Mouse (Mus musculus) kidney, embryonic 16.5 days (tissue): ENCODE measurements at regions not wholly inside any gene's neighbourhood (a gene's known extent, or its start where the extent isn't known, plus 50 kb on each side); places are given as distances from the start of the nearest gene placed in this dataset.

Experiments used
- ATAC-seq: fragments of 200-750 bp; cut with Nextera tagmentation; 2 replicates; pipeline ENCODE4 v1.8.0; 2017; ENCODE audit warnings: moderate TSS enrichment; ENCODE audit not compliant: low FRiP score, low TSS enrichment
- H3K27ac ChIP-seq: fragments of 300-500 bp; sonication (generic); 2 replicates; pipeline ENCODE4 v1.5.1; 2014; ENCODE audit warnings: low read length
- H3K27me3 ChIP-seq: fragments of 300-500 bp; sonication (generic); 2 replicates; pipeline ENCODE4 v1.6.1; 2014; ENCODE audit warnings: low read length, control low read depth, mixed read lengths; ENCODE audit not compliant: insufficient read depth
- H3K36me3 ChIP-seq: fragments of 300-500 bp; sonication (generic); 2 replicates; pipeline ENCODE4 v1.6.1; 2014; ENCODE audit warnings: low read length, control low read depth, mixed read lengths; ENCODE audit not compliant: insufficient read depth
- H3K4me1 ChIP-seq: fragments of 300-500 bp; sonication (generic); 2 replicates; pipeline ENCODE4 v1.6.1; 2014; ENCODE audit warnings: low read length, control low read depth, mixed read lengths; ENCODE audit not compliant: insufficient read depth
- H3K4me2 ChIP-seq: fragments of 300-500 bp; sonication (generic); replicated peaks from 2 replicates; pipeline ENCODE4 v1.6.1; 2014; ENCODE audit warnings: low read depth, low read length
- H3K4me3 ChIP-seq: fragments of 300-500 bp; sonication (generic); 2 replicates; pipeline ENCODE4 v1.5.1; 2014; ENCODE audit warnings: mild to moderate bottlenecking, low read length
- H3K9ac ChIP-seq: fragments of 300-500 bp; sonication (generic); replicated peaks from 2 replicates; pipeline ENCODE4 v1.6.1; 2014; ENCODE audit warnings: low read length
- H3K9me3 ChIP-seq: fragments of 300-500 bp; sonication (generic); 2 replicates; pipeline ENCODE4 v1.6.1; 2016; ENCODE audit warnings: low read length, control low read depth
- WGBS: fragments of 180-500 bp; shearing (Covaris S2); extraction: QIAGEN DNeasy Blood & Tissue Kit; methylation state at CpG from one replicate; pipeline ENCODE4 v1.1.7; 2014; 5-methylcytosine and 5-hydroxymethylcytosine counted together

GRCm38 (mm10) chr11:63822847-63823246 lies 99.2 kb downstream of the Hs3st3b1 start:
- H3K4me2 ChIP-seq: no peak overlapping the region
- no peaks in the 10 kb centered on the region for H3K36me3 ChIP-seq
- H3K9ac ChIP-seq: no peak overlapping the region
- 79% methylated on average over 4 of the region's 4 CpGs for WGBS
- no peak overlapping the region for H3K27ac ChIP-seq
- no peaks in the 10 kb centered on the region for H3K4me1 ChIP-seq
- H3K27me3 ChIP-seq: no peaks in the 10 kb centered on the region
- no peak overlapping the region for H3K4me3 ChIP-seq
- H3K9me3 ChIP-seq: 0 out of 2 replicates have a peak, but pooled peaks cover 6% of the 10 kb centered on the region
- ATAC-seq: no peak

GRCm38 (mm10) chr11:63827271-63827762 lies 94.8 kb downstream of the Hs3st3b1 start:
- Histone ChIP-seq H3K36me3 (no peaks in the 10 kb centered on the region), H3K27me3 (no peaks in the 10 kb centered on the region), H3K4me2 (no peak overlapping the region), H3K9ac (no peak overlapping the region), H3K4me1 (no peaks in the 10 kb centered on the region), H3K27ac (no peak overlapping the region), H3K4me3 (no peak overlapping the region), H3K9me3 (0 out of 2 replicates have a peak, but pooled peaks cover 6% of the 10 kb centered on the region)
- WGBS: 59% methylated on average over 6 of the region's 6 CpGs
- no peak for ATAC-seq

GRCm38 (mm10) chr11:63833480-63833879 lies 88.6 kb downstream of the Hs3st3b1 start:
- WGBS: 67% methylated on average over 3 of the region's 3 CpGs
- H3K4me3 ChIP-seq: no peak overlapping the region
- H3K27me3 ChIP-seq: peaks cover 8% of the 10 kb centered on the region; the same call in 1 of the 2 replicates
- H3K4me2 ChIP-seq: no peak overlapping the region
- no peaks in the 10 kb centered on the region for H3K9me3 ChIP-seq
- no peaks in the 10 kb centered on the region for H3K36me3 ChIP-seq
- no peak overlapping the region for H3K9ac ChIP-seq
- H3K27ac ChIP-seq: no peak overlapping the region
- peaks cover 3% of the 10 kb centered on the region; the same call in 1 of the 2 replicates for H3K4me1 ChIP-seq
- ATAC-seq: no peak

GRCm38 (mm10) chr11:63834140-63834539 lies 88.0 kb downstream of the Hs3st3b1 start:
- no peak for ATAC-seq
- Histone ChIP-seq H3K4me1 (peaks cover 3% of the 10 kb centered on the region; the same call in 1 of the 2 replicates), H3K4me3 (no peak overlapping the region), H3K27ac (no peak overlapping the region), H3K36me3 (no peaks in the 10 kb centered on the region), H3K4me2 (no peak overlapping the region), H3K9ac (no peak overlapping the region), H3K9me3 (no peaks in the 10 kb centered on the region), H3K27me3 (peaks cover 8% of the 10 kb centered on the region; the same call in 1 of the 2 replicates)
- 32% methylated on average over 4 of the region's 4 CpGs for WGBS

- no peak for ATAC-seq
- no peak overlapping the region for H3K9ac ChIP-seq
- WGBS: 69% methylated on average over 7 of the region's 7 CpGs
Observed at GRCm38 (mm10) chr11:63834631-63835030, 87.5 kb downstream of the Hs3st3b1 start.

More at GRCm38 (mm10) chr11:63834631-63835030, 87.5 kb downstream of the Hs3st3b1 start:
- Histone ChIP-seq H3K27me3 (peaks cover 8% of the 10 kb centered on the region; the same call in 1 of the 2 replicates), H3K9me3 (no peaks in the 10 kb centered on the region), H3K4me1 (peaks cover 3% of the 10 kb centered on the region; the same call in 1 of the 2 replicates), H3K4me2 (no peak overlapping the region), H3K4me3 (no peak overlapping the region), H3K27ac (no peak overlapping the region), H3K36me3 (no peaks in the 10 kb centered on the region)
